Mouse (Mus musculus) G1E (cell line): ENCODE data around the gene Adcy2.

Experiments
- CTCF ChIP-seq: IDR thresholded peaks from 2 replicates; pipeline ENCODE4 v1.5.1; 2012; ENCODE audit warnings: low read depth, low read length, inconsistent platforms, mixed read lengths
- GATA1 ChIP-seq: IDR thresholded peaks from 2 replicates; pipeline ENCODE4 v1.6.1; 2012; ENCODE audit warnings: borderline replicate concordance, low read length, inconsistent platforms, mixed read lengths
- GATA2 ChIP-seq: IDR thresholded peaks from 2 replicates; pipeline ENCODE4 v1.6.1; 2012; ENCODE audit warnings: low read depth, low read length, inconsistent platforms, borderline replicate concordance

DNA sequence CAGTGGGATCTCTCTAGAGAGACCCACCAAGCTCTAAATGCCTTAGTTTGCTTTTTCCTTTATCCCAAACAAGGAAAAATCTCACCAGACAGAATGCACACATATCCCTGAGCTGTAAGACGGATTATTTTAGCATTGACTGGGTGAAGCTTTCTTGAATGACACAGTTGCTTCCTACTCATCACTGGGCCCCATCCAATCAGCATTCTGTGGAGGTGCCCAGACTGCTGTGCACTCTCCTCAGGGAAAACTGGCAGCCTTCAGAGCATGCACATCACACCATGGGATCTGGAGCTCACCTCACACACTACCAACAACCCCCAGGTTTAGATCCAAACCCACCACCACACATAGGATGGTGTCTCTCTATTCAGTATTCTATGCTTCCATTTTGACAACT, 92.7 kb downstream of the Adcy2 start:
- TF ChIP-seq CTCF (no peak), GATA1 (no peak), GATA2 (no peak)
